Mouse (Mus musculus) effector memory CD4-positive, alpha-beta T cell, adult 7 months (primary cell): Measurements from ENCODE around the gene Ahsa2. TPM values are rescaled to one million over a fixed set of nuclear protein-coding genes. Genes with fewer than 3 reads are reported as not detected.

Experiments
- polyA plus RNA-seq: library from polyadenylated mRNA; unstranded; fragments of 100-300 nt; shearing (Covaris generic); gene quantifications from one replicate; pipeline ENCODE4 v1.2.1, GENCODE M21; 2017

Gene Ahsa2
- 120 TPM for polyA plus RNA-seq

GRCm38 (mm10) chr11:23497718-23498509, at the start of gene Ahsa2:
Gene Ahsa2, minus strand, starts transcription at chr11:23498030.

GRCm38 (mm10) chr11:23520473-23521205, 22.8 kb upstream of the Ahsa2 start, which contains the start of gene 1700093K21Rik:
Gene 1700093K21Rik, minus strand, starts transcription at chr11:23521155.

Other genes with a start within 250 kb of the Ahsa2 start
- gene Xpo1, start 242.0 kb downstream of the Ahsa2 start, polyA plus RNA-seq = 77.5 TPM
- gene Usp34, start 191.1 kb downstream of the Ahsa2 start, polyA plus RNA-seq = 7.6 TPM
- gene 1700093K21Rik, start 23.1 kb upstream of the Ahsa2 start, polyA plus RNA-seq = not detected
- gene 0610010F05Rik, start 135.6 kb upstream of the Ahsa2 start, polyA plus RNA-seq = 10.4 TPM
- 16.5 TPM for gene Pus10, start 167.6 kb upstream of the Ahsa2 start, polyA plus RNA-seq
- gene Pex13, start 167.9 kb upstream of the Ahsa2 start, polyA plus RNA-seq = 39.0 TPM